Mouse (Mus musculus) liver, embryonic 13.5 days (tissue): ENCODE data around the gene C1qtnf12. TPM values are rescaled to one million over a fixed set of nuclear protein-coding genes. Genes with fewer than 3 reads are reported as not detected.
A peak's percentile ranks its signal among the peaks of the same experiment; 100 is the strongest.

Source experiments
- ATAC-seq: fragments of 200-750 bp; cut with Nextera tagmentation; 2 replicates; pipeline ENCODE4 v1.8.0; 2017; ENCODE audit warnings: low read depth, mild to moderate bottlenecking, moderate number of reproducible peaks, moderate library complexity
- DNase-seq: peaks from one replicate; pipeline ENCODE4 v3.0.0; 2022
- H3K27ac ChIP-seq: fragments of 300-500 bp; sonication (generic); 2 replicates; pipeline ENCODE4 v1.5.1; 2015; ENCODE audit warnings: moderate library complexity, mild to moderate bottlenecking, inconsistent platforms
- H3K27me3 ChIP-seq: fragments of 300-500 bp; sonication (generic); 2 replicates; pipeline ENCODE4 v1.6.1; 2015; ENCODE audit warnings: mild to moderate bottlenecking, inconsistent platforms
- H3K36me3 ChIP-seq: fragments of 300-500 bp; sonication (generic); 2 replicates; pipeline ENCODE4 v1.6.1; 2015; ENCODE audit warnings: mild to moderate bottlenecking, inconsistent platforms
- H3K4me1 ChIP-seq: fragments of 300-500 bp; sonication (generic); replicated peaks from 2 replicates; pipeline ENCODE4 v1.6.1; 2015; ENCODE audit warnings: inconsistent platforms
- H3K4me2 ChIP-seq: fragments of 300-500 bp; sonication (generic); 2 replicates; pipeline ENCODE4 v1.6.1; 2015; ENCODE audit warnings: inconsistent platforms, mild to moderate bottlenecking, moderate library complexity
- H3K4me3 ChIP-seq: fragments of 300-500 bp; sonication (generic); replicated peaks from 2 replicates; pipeline ENCODE4 v1.5.1; 2015; ENCODE audit warnings: mild to moderate bottlenecking, inconsistent platforms
- H3K9ac ChIP-seq: fragments of 300-500 bp; sonication (generic); 2 replicates; pipeline ENCODE4 v1.6.1; 2015; ENCODE audit warnings: mild to moderate bottlenecking, inconsistent platforms
- H3K9me3 ChIP-seq: fragments of 300-500 bp; sonication (generic); replicated peaks from 2 replicates; pipeline ENCODE4 v1.6.1; 2016; ENCODE audit warnings: inconsistent platforms
- WGBS: fragments of 180-500 bp; shearing (Covaris S2); methylation state at CpG from one replicate; pipeline ENCODE4 v1.1.7; 2015; ENCODE audit not compliant: insufficient replicate concordance; 5-methylcytosine and 5-hydroxymethylcytosine counted together
- polyA plus RNA-seq: library from polyadenylated mRNA; unstranded; fragments of >200 nt; fragmentation: Nextera tagmentation; extraction: Ambion mirVana; gene quantifications from 2 replicates; pipeline ENCODE4 v1.2.1, GENCODE M21; 2015

The C1qtnf12 gene
- polyA plus RNA-seq = 55.3 and 58.7 TPM in 2 replicates

DNA sequence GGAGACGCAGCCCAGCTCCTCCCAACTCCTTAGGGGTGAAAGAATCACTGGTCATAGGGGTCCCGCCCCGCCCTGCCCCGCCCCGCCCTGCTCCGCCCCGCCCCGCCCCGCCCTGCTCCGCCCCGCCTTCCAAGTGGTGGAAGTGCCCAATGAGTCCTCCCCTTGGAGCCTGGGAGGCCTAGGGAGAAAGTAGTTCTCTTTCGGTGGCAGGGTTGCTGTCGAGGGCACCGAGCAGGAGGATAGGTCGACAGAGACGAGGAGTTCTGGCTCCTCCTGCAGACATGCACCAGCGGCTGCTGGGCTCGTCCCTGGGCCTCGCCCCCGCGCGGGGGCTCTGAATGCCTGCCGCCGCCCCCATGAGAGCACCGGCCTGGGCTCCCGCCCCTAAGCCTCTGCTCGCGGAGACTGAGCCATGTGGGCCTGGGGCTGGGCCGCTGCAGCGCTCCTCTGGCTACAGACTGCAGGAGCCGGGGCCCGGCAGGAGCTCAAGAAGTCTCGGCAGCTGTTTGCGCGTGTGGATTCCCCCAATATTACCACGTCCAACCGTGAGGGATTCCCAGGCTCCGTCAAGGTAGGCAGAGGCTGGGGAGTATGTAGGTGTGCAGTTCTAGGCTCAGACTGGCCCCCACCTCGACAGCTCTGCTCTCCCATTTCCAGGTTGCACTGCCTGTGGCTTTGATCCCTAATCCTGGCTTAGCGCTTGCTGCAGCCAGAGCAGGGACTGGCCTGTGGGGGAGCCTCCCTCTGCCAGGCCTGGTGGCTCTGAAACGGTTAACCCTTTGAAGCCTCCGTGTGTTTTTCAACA, at the start of gene C1qtnf12:
TSS of gene C1qtnf12 (plus strand) at position 152 of the 805 bp plus-strand sequence.
- Histone ChIP-seq H3K4me2 (peak within 1 kb of the TSS; percentile 89), H3K27ac (peak within 1 kb of the TSS; percentile 85), H3K4me3 (peak within 1 kb of the TSS; percentile 70), H3K27me3 (no peaks in the 10 kb centered on the region), H3K4me1 (peaks cover 54% of the 10 kb centered on the region), H3K9ac (peak within 1 kb of the TSS; percentile 84), H3K36me3 (peaks cover 45% of the 10 kb centered on the region), H3K9me3 (no peaks in the 10 kb centered on the region)
- ATAC-seq = peak; percentile 88
- peak; percentile 64 for DNase-seq
- 1% methylated on average over 39 of the region's 42 CpGs for WGBS

- DNase-seq (no peak), ATAC-seq (no peak)
- no peaks in the 10 kb centered on the region for H3K4me1 ChIP-seq
- H3K9ac ChIP-seq = no peak overlapping the region
- H3K4me3 ChIP-seq = no peak overlapping the region
- no peak overlapping the region for H3K27ac ChIP-seq
- WGBS = 44% methylated on average over 1 of the region's 1 CpGs
- no peaks in the 10 kb centered on the region for H3K36me3 ChIP-seq
- H3K4me2 ChIP-seq = no peak overlapping the region
- H3K9me3 ChIP-seq = no peaks in the 10 kb centered on the region
- 0 out of 2 replicates have a peak, but pooled peaks cover 3% of the 10 kb centered on the region for H3K27me3 ChIP-seq
Observed at GRCm38 (mm10) chr4:155932031-155932430, 30.1 kb upstream of the C1qtnf12 start.

DNA sequence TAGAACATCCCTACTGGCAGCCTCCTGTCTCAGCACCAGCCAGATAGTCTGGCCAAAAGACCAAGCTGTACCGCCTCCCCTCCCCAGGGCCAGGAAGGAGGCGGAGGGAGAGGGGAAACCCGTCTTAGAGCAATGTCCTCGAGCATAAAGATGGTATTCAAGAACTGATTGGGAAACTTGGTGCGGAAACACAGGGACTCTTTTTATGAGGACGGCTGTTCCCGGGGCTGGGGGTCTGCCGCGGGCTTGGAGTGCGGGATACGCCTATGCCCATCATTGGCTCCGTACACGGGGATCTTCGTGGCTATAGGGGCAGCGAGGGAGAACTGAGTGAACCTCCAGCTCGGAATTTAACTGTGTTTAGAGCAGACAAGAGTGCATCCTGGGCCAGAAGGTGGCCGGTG, 19.1 kb upstream of the C1qtnf12 start:
- WGBS = 3% methylated on average over 17 of the region's 17 CpGs
- H3K4me1 ChIP-seq = peaks cover 43% of the 10 kb centered on the region
- peak overlapping the region; percentile 94 for H3K9ac ChIP-seq
- H3K4me2 ChIP-seq = peak overlapping the region; percentile 82
- DNase-seq (no peak), ATAC-seq (peak; percentile 18; the same call in 1 of the 2 replicates)
- peaks cover 22% of the 10 kb centered on the region; the same call in 1 of the 2 replicates for H3K27me3 ChIP-seq
- peak overlapping the region; percentile 76; the same call in 1 of the 2 replicates for H3K27ac ChIP-seq
- H3K36me3 ChIP-seq = peaks cover 20% of the 10 kb centered on the region
- no peaks in the 10 kb centered on the region for H3K9me3 ChIP-seq
- H3K4me3 ChIP-seq = peak overlapping the region; percentile 90

GRCm38 (mm10) chr4:155943534-155944249, 18.4 kb upstream of the C1qtnf12 start, which contains the start of gene Ube2j2:
Ube2j2 (plus strand) TSS chr4:155943831.
- Histone ChIP-seq H3K4me2 (peak within 1 kb of the TSS; percentile 82), H3K36me3 (peaks cover 26% of the 10 kb centered on the region), H3K27me3 (peaks cover 22% of the 10 kb centered on the region; the same call in 1 of the 2 replicates), H3K9ac (peak within 1 kb of the TSS; percentile 94), H3K27ac (peak within 1 kb of the TSS; percentile 76), H3K4me1 (peaks cover 43% of the 10 kb centered on the region), H3K9me3 (no peaks in the 10 kb centered on the region), H3K4me3 (peak within 1 kb of the TSS; percentile 90)
- WGBS = under 1% methylated on average over 85 of the region's 85 CpGs
- ATAC-seq = peak; percentile 97
- DNase-seq = peak; percentile 86

GRCm38 (mm10) chr4:155944271-155944670, 17.8 kb upstream of the C1qtnf12 start:
- under 1% methylated on average over 17 of the region's 17 CpGs for WGBS
- Histone ChIP-seq H3K4me1 (peaks cover 43% of the 10 kb centered on the region), H3K9ac (peak overlapping the region; percentile 94), H3K27ac (peak overlapping the region; percentile 76), H3K4me2 (peak overlapping the region; percentile 82), H3K27me3 (peaks cover 18% of the 10 kb centered on the region; the same call in 1 of the 2 replicates), H3K9me3 (no peaks in the 10 kb centered on the region), H3K36me3 (peaks cover 32% of the 10 kb centered on the region), H3K4me3 (peak overlapping the region; percentile 90)
- DNase-seq = no peak
- ATAC-seq = peak; percentile 8; the same call in 1 of the 2 replicates

DNA sequence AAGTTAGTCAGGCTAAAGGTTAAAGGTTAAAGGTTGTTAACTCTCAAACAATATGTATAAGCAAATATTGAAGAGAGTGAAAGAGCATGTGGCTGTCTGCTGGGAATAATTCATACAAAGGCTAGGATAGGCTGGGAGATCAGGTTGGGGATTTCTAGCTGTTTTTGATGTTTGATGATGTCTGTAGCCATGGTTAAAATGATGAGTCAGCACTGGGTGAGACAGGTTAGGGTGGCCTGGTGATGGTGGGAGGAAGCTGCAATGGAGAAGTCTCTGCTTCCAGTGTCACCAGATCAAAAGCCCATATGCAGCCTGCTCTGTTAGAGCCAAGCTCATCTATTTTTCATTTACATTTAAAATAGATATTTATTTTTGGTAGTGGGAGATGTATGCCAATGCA, 15.0 kb upstream of the C1qtnf12 start:
- Histone ChIP-seq H3K27me3 (peaks cover 6% of the 10 kb centered on the region; the same call in 1 of the 2 replicates), H3K4me3 (no peak overlapping the region), H3K4me1 (peaks cover 43% of the 10 kb centered on the region), H3K4me2 (no peak overlapping the region), H3K9ac (no peak overlapping the region), H3K36me3 (peaks cover 60% of the 10 kb centered on the region), H3K9me3 (no peaks in the 10 kb centered on the region), H3K27ac (no peak overlapping the region)
- no peak for DNase-seq
- ATAC-seq = no peak

DNA sequence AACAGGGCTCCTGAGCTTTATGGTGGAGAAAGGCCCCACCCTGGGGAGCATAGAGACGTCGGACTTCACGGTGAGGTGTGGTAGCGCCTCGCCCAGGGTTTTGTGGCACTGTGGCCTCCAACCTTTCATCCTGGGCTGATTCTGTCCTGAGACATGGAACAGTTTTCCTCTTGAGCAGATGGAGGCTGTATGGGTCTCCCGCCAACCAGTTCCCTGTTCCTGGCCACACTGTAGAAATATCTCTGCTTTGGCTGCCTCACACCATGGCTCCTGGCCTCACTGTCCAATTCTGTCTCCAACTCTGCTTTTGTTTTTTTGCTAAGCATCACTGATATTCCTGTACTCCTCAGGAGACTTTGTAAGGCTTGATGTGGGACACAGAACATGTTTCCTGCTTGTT, 6.6 kb upstream of the C1qtnf12 start:
- no peaks in the 10 kb centered on the region for H3K9me3 ChIP-seq
- no peak overlapping the region for H3K4me2 ChIP-seq
- H3K36me3 ChIP-seq = peaks cover 80% of the 10 kb centered on the region
- ATAC-seq (no peak), DNase-seq (no peak)
- no peak overlapping the region for H3K4me3 ChIP-seq
- no peaks in the 10 kb centered on the region for H3K27me3 ChIP-seq
- no peak overlapping the region for H3K9ac ChIP-seq
- H3K4me1 ChIP-seq = peaks cover 3% of the 10 kb centered on the region; the same call in 1 of the 2 replicates
- WGBS = 87% methylated on average over 6 of the region's 6 CpGs
- no peak overlapping the region for H3K27ac ChIP-seq

DNA sequence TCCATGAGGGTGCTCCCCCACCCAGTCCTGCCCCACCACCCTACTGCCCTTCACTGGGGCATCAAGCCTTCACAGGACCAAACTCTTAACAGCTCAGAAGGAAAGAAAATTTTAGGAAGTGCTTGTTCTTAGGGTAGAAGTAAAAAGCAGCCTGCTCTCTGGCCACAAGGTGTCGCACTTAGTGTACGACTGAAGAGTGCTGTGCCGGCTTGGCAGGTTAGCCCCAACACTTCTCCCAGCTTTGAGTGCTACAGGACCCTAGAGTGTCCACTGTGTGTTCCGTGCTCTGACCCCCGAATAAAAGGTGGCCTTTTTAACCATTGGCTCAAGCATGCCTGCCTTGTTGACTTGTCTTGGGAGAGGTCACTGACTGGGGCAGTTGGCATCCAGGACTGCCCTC, 2.8 kb upstream of the C1qtnf12 start:
- Histone ChIP-seq H3K36me3 (peaks cover 51% of the 10 kb centered on the region), H3K4me2 (no peak overlapping the region), H3K4me1 (peaks cover 36% of the 10 kb centered on the region), H3K9ac (no peak overlapping the region), H3K4me3 (no peak overlapping the region), H3K9me3 (no peaks in the 10 kb centered on the region), H3K27me3 (no peaks in the 10 kb centered on the region), H3K27ac (no peak overlapping the region)
- WGBS = 6% methylated on average over 5 of the region's 5 CpGs
- ATAC-seq = no peak
- DNase-seq = peak; percentile 67

- H3K4me1 ChIP-seq = peaks cover 60% of the 10 kb centered on the region
- peak overlapping the region; percentile 89 for H3K4me2 ChIP-seq
- H3K27ac ChIP-seq = peak overlapping the region; percentile 85
- peaks cover 39% of the 10 kb centered on the region for H3K36me3 ChIP-seq
- peak overlapping the region; percentile 84 for H3K9ac ChIP-seq
- DNase-seq (no peak), ATAC-seq (no peak)
- H3K4me3 ChIP-seq = peak overlapping the region; percentile 70
- no peaks in the 10 kb centered on the region for H3K9me3 ChIP-seq
- H3K27me3 ChIP-seq = no peaks in the 10 kb centered on the region
- 46% methylated on average over 7 of the region's 7 CpGs for WGBS
Observed at GRCm38 (mm10) chr4:155963106-155963505, 988 bp downstream of the C1qtnf12 start.

DNA sequence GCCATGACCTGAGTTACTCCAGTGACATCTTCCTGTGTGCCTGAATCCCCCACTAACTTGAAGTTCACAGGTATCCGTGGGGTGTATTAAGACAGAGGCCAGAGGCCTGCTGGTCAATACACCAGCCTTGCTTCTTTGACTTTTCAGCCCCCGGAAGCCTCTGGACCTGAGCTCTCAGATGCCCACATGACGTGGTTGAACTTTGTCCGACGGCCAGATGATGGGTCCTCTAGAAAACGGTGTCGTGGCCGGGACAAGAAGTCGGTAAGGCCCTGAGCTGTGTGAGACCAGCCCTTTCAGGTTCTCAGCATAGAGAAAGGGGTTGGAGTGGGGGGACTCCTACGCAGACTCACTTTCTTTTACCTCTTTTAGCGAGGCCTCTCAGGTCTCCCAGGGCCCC, 2.3 kb downstream of the C1qtnf12 start:
- peaks cover 72% of the 10 kb centered on the region for H3K4me1 ChIP-seq
- ATAC-seq = no peak
- peak overlapping the region; percentile 89 for H3K4me2 ChIP-seq

DNA sequence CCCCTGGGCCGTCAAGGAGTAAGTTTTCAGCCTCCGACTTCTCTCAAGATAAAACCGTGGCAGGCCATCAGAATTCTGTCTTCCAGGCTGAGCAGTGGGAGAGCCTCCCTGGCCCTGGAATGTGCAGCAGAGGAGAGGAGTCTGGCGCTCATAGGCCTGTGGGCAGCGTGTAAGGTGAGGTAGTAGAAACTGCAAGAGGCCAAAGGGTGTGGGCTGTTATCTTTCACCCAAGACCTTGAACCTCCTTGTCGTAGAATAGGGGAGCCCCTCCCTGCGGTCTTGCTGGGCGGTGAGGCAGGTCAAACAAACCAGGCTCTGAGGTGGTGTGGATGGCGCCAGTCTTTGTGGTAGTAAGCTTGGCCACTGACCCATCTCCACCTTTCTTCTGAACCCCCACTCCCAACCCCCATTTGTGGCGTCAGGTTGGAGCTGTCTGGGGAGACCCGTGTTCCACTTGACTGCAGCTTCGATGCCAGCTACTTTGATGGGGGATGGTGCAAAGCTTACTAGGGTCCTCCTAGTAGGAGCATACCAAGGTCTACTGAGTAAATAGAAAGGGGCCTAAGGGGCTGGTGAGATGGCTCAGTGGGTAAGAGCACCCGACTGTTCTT, 7.0 kb downstream of the C1qtnf12 start:
- peak overlapping the region; percentile 12; the same call in 1 of the 2 replicates for H3K9ac ChIP-seq
- ATAC-seq (peak; percentile 89), DNase-seq (peak; percentile 50)
- 40% methylated on average over 13 of the region's 13 CpGs for WGBS
- H3K36me3 ChIP-seq = peaks cover 23% of the 10 kb centered on the region
- peak overlapping the region; percentile 75 for H3K27ac ChIP-seq
- peak overlapping the region; percentile 51 for H3K4me2 ChIP-seq
- no peaks in the 10 kb centered on the region for H3K9me3 ChIP-seq
- no peaks in the 10 kb centered on the region for H3K27me3 ChIP-seq
- H3K4me1 ChIP-seq = peaks cover 51% of the 10 kb centered on the region
- peak overlapping the region; percentile 8; the same call in 1 of the 2 replicates for H3K4me3 ChIP-seq

More for the DNA sequence above, 2.3 kb downstream of the C1qtnf12 start:
- peaks cover 31% of the 10 kb centered on the region for H3K36me3 ChIP-seq
- H3K4me3 ChIP-seq = peak overlapping the region; percentile 70; the same call in 1 of the 2 replicates
- no peaks in the 10 kb centered on the region for H3K9me3 ChIP-seq
- WGBS = 83% methylated on average over 11 of the region's 11 CpGs
- peak overlapping the region; percentile 85 for H3K27ac ChIP-seq
- no peak for DNase-seq
- peak overlapping the region; percentile 84 for H3K9ac ChIP-seq
- H3K27me3 ChIP-seq = no peaks in the 10 kb centered on the region
